Mouse (Mus musculus): ENCODE measurements around the gene Ciao2a. TPM values are rescaled to one million over a fixed set of nuclear protein-coding genes. Genes with fewer than 3 reads are reported as not detected.

The Ciao2a gene
- polyA plus RNA-seq, 1 experiment from 2014 or later: 150 TPM

- H3K9me3 ChIP-seq (ENCODE audit: control insufficient read depth, low read depth, low read length): no peaks in the 10 kb centered on the region
- H3K4me1 ChIP-seq (ENCODE audit: control insufficient read depth, insufficient read depth, low read length): peaks cover 7% of the 10 kb centered on the region; the same call in 1 of the 2 replicates
- no peaks in the 10 kb centered on the region for H3K27me3 ChIP-seq (ENCODE audit: control insufficient read depth, insufficient read depth, low read length)
- peak overlapping the region; percentile 57 for H3K4me3 ChIP-seq (ENCODE audit: low read depth, low read length)
- H3K4me2 ChIP-seq (replicated peaks; ENCODE audit: low read depth, low read length): peak overlapping the region; percentile 73
- peak; percentile 5; the same call in 1 of the 2 replicates for ATAC-seq (ENCODE audit: insufficient number of reproducible peaks, insufficient read depth, low FRiP score, low read depth)
- peak overlapping the region; percentile 55 for H3K9ac ChIP-seq (replicated peaks; ENCODE audit: low read depth, low read length)
- H3K27ac ChIP-seq (ENCODE audit: low read length): peak overlapping the region; percentile 77
- no peaks in the 10 kb centered on the region for H3K36me3 ChIP-seq (ENCODE audit: control insufficient read depth, insufficient read depth, low read length)
- WGBS: under 1% methylated on average over 12 of the region's 12 CpGs
Observed at GRCm38 (mm10) chr9:66124111-66124531, 2.3 kb upstream of the Ciao2a start.

- Histone ChIP-seq H3K27me3 (ENCODE audit: control insufficient read depth, insufficient read depth, low read length) (no peaks in the 10 kb centered on the region), H3K4me2 (replicated peaks; ENCODE audit: low read depth, low read length) (peak overlapping the region; percentile 73), H3K9ac (replicated peaks; ENCODE audit: low read depth, low read length) (peak overlapping the region; percentile 55), H3K9me3 (ENCODE audit: control insufficient read depth, low read depth, low read length) (no peaks in the 10 kb centered on the region), H3K27ac (ENCODE audit: low read length) (peak overlapping the region; percentile 77), H3K4me1 (ENCODE audit: control insufficient read depth, insufficient read depth, low read length) (peaks cover 7% of the 10 kb centered on the region; the same call in 1 of the 2 replicates), H3K4me3 (ENCODE audit: low read depth, low read length) (peak overlapping the region; percentile 57), H3K36me3 (ENCODE audit: control insufficient read depth, insufficient read depth, low read length) (no peaks in the 10 kb centered on the region)
- 17% methylated on average over 33 of the region's 33 CpGs for WGBS
- peak; percentile 98 for ATAC-seq (ENCODE audit: insufficient number of reproducible peaks, insufficient read depth, low FRiP score, low read depth)
Observed at GRCm38 (mm10) chr9:66124681-66125542, 1.5 kb upstream of the Ciao2a start.

- Histone ChIP-seq H3K4me3 (ENCODE audit: low read depth, low read length) (peak overlapping the region; percentile 56), H3K27me3 (ENCODE audit: control insufficient read depth, insufficient read depth, low read length) (no peaks in the 10 kb centered on the region), H3K4me2 (replicated peaks; ENCODE audit: low read depth, low read length) (peak overlapping the region; percentile 33), H3K36me3 (ENCODE audit: control insufficient read depth, insufficient read depth, low read length) (no peaks in the 10 kb centered on the region), H3K27ac (ENCODE audit: low read length) (no peak overlapping the region; the same call in 1 of the 2 replicates), H3K4me1 (ENCODE audit: control insufficient read depth, insufficient read depth, low read length) (peaks cover 7% of the 10 kb centered on the region; the same call in 1 of the 2 replicates), H3K9me3 (ENCODE audit: control insufficient read depth, low read depth, low read length) (no peaks in the 10 kb centered on the region), H3K9ac (replicated peaks; ENCODE audit: low read depth, low read length) (no peak overlapping the region)
- WGBS: 53% methylated on average over 12 of the region's 12 CpGs
- no peak for ATAC-seq (ENCODE audit: insufficient number of reproducible peaks, insufficient read depth, low FRiP score, low read depth)
Observed at GRCm38 (mm10) chr9:66125543-66126455, 612 bp upstream of the Ciao2a start.

- Histone ChIP-seq H3K9me3 (ENCODE audit: control insufficient read depth, low read depth, low read length) (no peaks in the 10 kb centered on the region), H3K27ac (ENCODE audit: low read length) (peak overlapping the region; percentile 74; the same call in 1 of the 2 replicates), H3K36me3 (ENCODE audit: control insufficient read depth, insufficient read depth, low read length) (no peaks in the 10 kb centered on the region), H3K4me1 (ENCODE audit: control insufficient read depth, insufficient read depth, low read length) (peaks cover 7% of the 10 kb centered on the region; the same call in 1 of the 2 replicates), H3K27me3 (ENCODE audit: control insufficient read depth, insufficient read depth, low read length) (no peaks in the 10 kb centered on the region), H3K4me2 (replicated peaks; ENCODE audit: low read depth, low read length) (peak overlapping the region; percentile 71), H3K9ac (replicated peaks; ENCODE audit: low read depth, low read length) (peak overlapping the region; percentile 45), H3K4me3 (ENCODE audit: low read depth, low read length) (peak overlapping the region; percentile 56)
- no peak for ATAC-seq (ENCODE audit: insufficient number of reproducible peaks, insufficient read depth, low FRiP score, low read depth)
- WGBS: 46% methylated on average over 6 of the region's 6 CpGs
Observed at GRCm38 (mm10) chr9:66127193-66127546, 759 bp downstream of the Ciao2a start.

- WGBS: 87% methylated on average over 4 of the region's 4 CpGs
- Histone ChIP-seq H3K36me3 (ENCODE audit: control insufficient read depth, insufficient read depth, low read length) (peaks cover 4% of the 10 kb centered on the region; the same call in 1 of the 2 replicates), H3K27me3 (ENCODE audit: control insufficient read depth, insufficient read depth, low read length) (no peaks in the 10 kb centered on the region), H3K4me1 (ENCODE audit: control insufficient read depth, insufficient read depth, low read length) (peaks cover 7% of the 10 kb centered on the region; the same call in 1 of the 2 replicates), H3K9me3 (ENCODE audit: control insufficient read depth, low read depth, low read length) (no peaks in the 10 kb centered on the region), H3K4me2 (replicated peaks; ENCODE audit: low read depth, low read length) (peak overlapping the region; percentile 71), H3K4me3 (ENCODE audit: low read depth, low read length) (no peak overlapping the region), H3K9ac (replicated peaks; ENCODE audit: low read depth, low read length) (no peak overlapping the region), H3K27ac (ENCODE audit: low read length) (no peak overlapping the region)
- ATAC-seq (ENCODE audit: insufficient number of reproducible peaks, insufficient read depth, low FRiP score, low read depth): no peak
Observed at GRCm38 (mm10) chr9:66127884-66128283, 1.5 kb downstream of the Ciao2a start.

- 96% methylated on average over 2 of the region's 2 CpGs for WGBS
- H3K9ac ChIP-seq (replicated peaks; ENCODE audit: low read depth, low read length): no peak overlapping the region
- H3K27me3 ChIP-seq (ENCODE audit: control insufficient read depth, insufficient read depth, low read length): no peaks in the 10 kb centered on the region
- no peak overlapping the region for H3K27ac ChIP-seq (ENCODE audit: low read length)
- peaks cover 7% of the 10 kb centered on the region; the same call in 1 of the 2 replicates for H3K4me1 ChIP-seq (ENCODE audit: control insufficient read depth, insufficient read depth, low read length)
- no peak for ATAC-seq (ENCODE audit: insufficient number of reproducible peaks, insufficient read depth, low FRiP score, low read depth)
- no peak overlapping the region for H3K4me2 ChIP-seq (replicated peaks; ENCODE audit: low read depth, low read length)
- peaks cover 29% of the 10 kb centered on the region for H3K36me3 ChIP-seq (ENCODE audit: control insufficient read depth, insufficient read depth, low read length)
- H3K4me3 ChIP-seq (ENCODE audit: low read depth, low read length): no peak overlapping the region
- H3K9me3 ChIP-seq (ENCODE audit: control insufficient read depth, low read depth, low read length): no peaks in the 10 kb centered on the region
Observed at GRCm38 (mm10) chr9:66131466-66131865, 5.1 kb downstream of the Ciao2a start.

- no peak overlapping the region for H3K4me3 ChIP-seq (ENCODE audit: low read depth, low read length)
Observed at GRCm38 (mm10) chr9:66135967-66136366, 9.6 kb downstream of the Ciao2a start.

GRCm38 (mm10) chr9:66138193-66138592 lies 11.8 kb downstream of the Ciao2a start:
- Histone ChIP-seq H3K27ac (ENCODE audit: low read length) (no peak overlapping the region), H3K9me3 (ENCODE audit: control insufficient read depth, low read depth, low read length) (no peaks in the 10 kb centered on the region), H3K36me3 (ENCODE audit: control insufficient read depth, insufficient read depth, low read length) (peaks cover 57% of the 10 kb centered on the region), H3K27me3 (ENCODE audit: control insufficient read depth, insufficient read depth, low read length) (no peaks in the 10 kb centered on the region), H3K4me3 (ENCODE audit: low read depth, low read length) (no peak overlapping the region), H3K4me1 (ENCODE audit: control insufficient read depth, insufficient read depth, low read length) (no peaks in the 10 kb centered on the region), H3K4me2 (replicated peaks; ENCODE audit: low read depth, low read length) (no peak overlapping the region), H3K9ac (replicated peaks; ENCODE audit: low read depth, low read length) (no peak overlapping the region)
- ATAC-seq (ENCODE audit: insufficient number of reproducible peaks, insufficient read depth, low FRiP score, low read depth): no peak
- 92% methylated on average over 7 of the region's 7 CpGs for WGBS

More at GRCm38 (mm10) chr9:66135967-66136366, 9.6 kb downstream of the Ciao2a start:
- Histone ChIP-seq H3K27ac (ENCODE audit: low read length) (no peak overlapping the region), H3K4me2 (replicated peaks; ENCODE audit: low read depth, low read length) (no peak overlapping the region), H3K4me1 (ENCODE audit: control insufficient read depth, insufficient read depth, low read length) (no peaks in the 10 kb centered on the region), H3K9ac (replicated peaks; ENCODE audit: low read depth, low read length) (no peak overlapping the region), H3K9me3 (ENCODE audit: control insufficient read depth, low read depth, low read length) (no peaks in the 10 kb centered on the region), H3K27me3 (ENCODE audit: control insufficient read depth, insufficient read depth, low read length) (no peaks in the 10 kb centered on the region), H3K36me3 (ENCODE audit: control insufficient read depth, insufficient read depth, low read length) (peaks cover 65% of the 10 kb centered on the region)
- no peak for ATAC-seq (ENCODE audit: insufficient number of reproducible peaks, insufficient read depth, low FRiP score, low read depth)
- WGBS: 64% methylated on average over 4 of the region's 4 CpGs

Measured in stomach, embryonic 14.5 days (tissue).